Mouse (Mus musculus) E14TG2a.4 (cell line): Measurements from ENCODE around the gene Wdr95.

Experiments
- H3K27me3 ChIP-seq: 2 replicates; pipeline ENCODE4 v1.6.1; 2014; ENCODE audit warnings: low read length, control low read depth; ENCODE audit not compliant: insufficient read depth
- H3K36me3 ChIP-seq: 2 replicates; pipeline ENCODE4 v1.6.1; 2014; ENCODE audit warnings: low read length, control low read depth; ENCODE audit not compliant: insufficient read depth
- H3K4me1 ChIP-seq: replicated peaks from 2 replicates; pipeline ENCODE4 v1.6.1; 2014; ENCODE audit warnings: low read depth, low read length, control low read depth
- H3K4me3 ChIP-seq: replicated peaks from 2 replicates; pipeline ENCODE4 v1.5.1; 2014; ENCODE audit warnings: mild to moderate bottlenecking, low read length
- H3K9me3 ChIP-seq: 2 replicates; pipeline ENCODE4 v1.6.1; 2014; ENCODE audit warnings: low read length, control low read depth
- CTCF ChIP-seq: conservative IDR thresholded peaks from 2 replicates; pipeline ENCODE4 v1.5.1; 2014; ENCODE audit warnings: low read length
- NANOG ChIP-seq: IDR thresholded peaks from 2 replicates; pipeline ENCODE4 v1.6.1; 2014; ENCODE audit warnings: borderline replicate concordance, low read length, mixed read lengths
- POU5F1 ChIP-seq: IDR thresholded peaks from 2 replicates; pipeline ENCODE4 v1.6.1; 2014; ENCODE audit warnings: low read length, borderline replicate concordance

Wdr95 gene

GRCm38 (mm10) chr5:149648196-149648595, 119.7 kb downstream of the Wdr95 start:
- H3K4me1 ChIP-seq, result peaks cover 38% of the 10 kb centered on the region
- peaks cover 16% of the 10 kb centered on the region for H3K9me3 ChIP-seq
- TF ChIP-seq NANOG (no peak), POU5F1 (no peak), CTCF (no peak)
- no peaks in the 10 kb centered on the region for H3K27me3 ChIP-seq
- H3K36me3 ChIP-seq, result peaks cover 5% of the 10 kb centered on the region; the same call in 1 of the 2 replicates
- no peak overlapping the region for H3K4me3 ChIP-seq

GRCm38 (mm10) chr5:149648895-149649406, 120.5 kb downstream of the Wdr95 start:
- Histone ChIP-seq H3K4me3 (no peak overlapping the region; the same call in 1 of the 2 replicates), H3K36me3 (peaks cover 2% of the 10 kb centered on the region; the same call in 1 of the 2 replicates), H3K9me3 (peaks cover 23% of the 10 kb centered on the region), H3K27me3 (no peaks in the 10 kb centered on the region), H3K4me1 (peaks cover 36% of the 10 kb centered on the region)
- TF ChIP-seq POU5F1 (no peak), NANOG (no peak), CTCF (no peak)

DNA sequence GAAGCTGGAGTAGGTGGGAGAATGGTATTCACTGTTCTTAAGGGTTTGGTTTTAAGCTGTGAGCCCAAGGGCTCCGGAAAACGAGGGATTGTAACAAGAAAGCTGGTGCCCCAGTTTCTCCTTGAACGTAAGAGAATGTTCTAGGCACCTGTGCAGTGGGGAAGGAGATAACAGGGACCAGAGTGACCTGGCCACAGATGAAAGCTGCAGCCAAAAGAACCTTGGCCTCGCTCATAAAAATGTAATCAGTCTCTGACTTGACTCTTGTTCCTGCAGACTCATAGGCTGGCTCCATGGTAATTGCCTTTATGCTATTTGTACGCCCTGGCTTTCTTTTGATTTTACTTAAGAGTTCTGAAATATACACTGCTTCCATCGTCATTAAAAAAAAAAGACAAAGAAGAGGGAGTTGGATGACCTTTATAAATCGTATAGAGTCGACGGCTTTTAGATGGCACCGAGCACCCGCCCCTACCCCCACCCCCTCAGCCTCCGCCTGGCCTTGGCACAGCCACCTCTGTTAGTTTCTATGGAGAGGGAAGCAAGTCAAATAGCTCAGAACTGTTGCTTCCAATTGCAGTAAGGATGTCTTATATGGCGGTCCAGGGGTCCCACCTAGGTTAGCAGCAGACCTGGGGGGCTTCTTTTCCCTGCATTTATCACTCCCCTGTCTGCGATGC, 121.2 kb downstream of the Wdr95 start:
- H3K4me3 ChIP-seq, result no peak overlapping the region; the same call in 1 of the 2 replicates
- H3K36me3 ChIP-seq, result no peaks in the 10 kb centered on the region; the same call in 1 of the 2 replicates
- TF ChIP-seq POU5F1 (no peak), CTCF (no peak), NANOG (no peak)
- no peaks in the 10 kb centered on the region for H3K27me3 ChIP-seq
- H3K9me3 ChIP-seq, result peaks cover 30% of the 10 kb centered on the region
- H3K4me1 ChIP-seq, result peaks cover 40% of the 10 kb centered on the region

- H3K4me3 ChIP-seq, result no peak overlapping the region
- TF ChIP-seq NANOG (no peak), POU5F1 (no peak), CTCF (no peak)
- H3K27me3 ChIP-seq, result no peaks in the 10 kb centered on the region
- H3K36me3 ChIP-seq, result no peaks in the 10 kb centered on the region
- H3K4me1 ChIP-seq, result peaks cover 40% of the 10 kb centered on the region
- peaks cover 34% of the 10 kb centered on the region for H3K9me3 ChIP-seq
Measured at GRCm38 (mm10) chr5:149650179-149650553, 121.7 kb downstream of the Wdr95 start.

GRCm38 (mm10) chr5:149655636-149656035, 127.2 kb downstream of the Wdr95 start:
- Histone ChIP-seq H3K27me3 (no peaks in the 10 kb centered on the region), H3K4me3 (no peak overlapping the region), H3K4me1 (peaks cover 29% of the 10 kb centered on the region), H3K9me3 (peaks cover 39% of the 10 kb centered on the region), H3K36me3 (no peaks in the 10 kb centered on the region)
- TF ChIP-seq CTCF, result no peak

GRCm38 (mm10) chr5:149658022-149658421, 129.5 kb downstream of the Wdr95 start:
- Histone ChIP-seq H3K27me3 (no peaks in the 10 kb centered on the region), H3K9me3 (peaks cover 30% of the 10 kb centered on the region), H3K36me3 (no peaks in the 10 kb centered on the region), H3K4me1 (peaks cover 28% of the 10 kb centered on the region), H3K4me3 (no peak overlapping the region)
- TF ChIP-seq NANOG, result no peak
- no peak for TF ChIP-seq POU5F1
- no peak for TF ChIP-seq CTCF

GRCm38 (mm10) chr5:149658741-149659413, 130.4 kb downstream of the Wdr95 start:
- Histone ChIP-seq H3K4me1 (peaks cover 32% of the 10 kb centered on the region), H3K36me3 (no peaks in the 10 kb centered on the region), H3K4me3 (no peak overlapping the region), H3K27me3 (peaks cover 4% of the 10 kb centered on the region; the same call in 1 of the 2 replicates), H3K9me3 (peaks cover 22% of the 10 kb centered on the region)
- TF ChIP-seq NANOG, result no peak
- no peak for TF ChIP-seq CTCF
- no peak for TF ChIP-seq POU5F1

GRCm38 (mm10) chr5:149659414-149659780, 130.9 kb downstream of the Wdr95 start:
- TF ChIP-seq POU5F1, result no peak
- no peak for TF ChIP-seq NANOG
- TF ChIP-seq CTCF, result no peak
- Histone ChIP-seq H3K4me3 (no peak overlapping the region), H3K36me3 (no peaks in the 10 kb centered on the region), H3K4me1 (peaks cover 33% of the 10 kb centered on the region), H3K27me3 (peaks cover 4% of the 10 kb centered on the region; the same call in 1 of the 2 replicates), H3K9me3 (peaks cover 17% of the 10 kb centered on the region)
